Mouse (Mus musculus): Measurements from ENCODE around the gene Sdhaf4.

GRCm38 (mm10) chr1:23959415-23959732 is 46.1 kb downstream of the Sdhaf4 start:
- no peak for TF ChIP-seq CTCF (IDR thresholded peaks at IDR 0.05; ENCODE audit: borderline replicate concordance, extremely low read depth, insufficient read depth, insufficient read length)
- TF ChIP-seq POLR2A (IDR thresholded peaks at IDR 0.05; ENCODE audit: borderline replicate concordance, extremely low read depth, insufficient read depth, insufficient read length, poor library complexity, severe bottlenecking): no peak

Measured in brain, embryonic 14.5 days (tissue).